Mouse (Mus musculus) heart, postnatal 25 days (tissue): ENCODE results near the gene Grik3. TPM values are rescaled to one million over a fixed set of nuclear protein-coding genes. Genes with fewer than 3 reads are reported as not detected.

Experiments
- DNase-seq: peaks from one replicate; pipeline ENCODE4 v3.0.0; 2022; ENCODE audit warnings: low spot score
- intact Hi-C: fragments of 180-260 bp; cut with DNase I; formaldehyde crosslinking; loops from one replicate; pipeline ENCODE4 v1.15.1; 2025
- total RNA-seq, 2 experiments: library from RNA; stranded (reverse); gene quantifications; 2 replicates each; pipeline ENCODE4 v1.2.3; 2021

Gene Grik3
- total RNA-seq, result under 1 TPM; 0.11 to 0.13 TPM

DNA sequence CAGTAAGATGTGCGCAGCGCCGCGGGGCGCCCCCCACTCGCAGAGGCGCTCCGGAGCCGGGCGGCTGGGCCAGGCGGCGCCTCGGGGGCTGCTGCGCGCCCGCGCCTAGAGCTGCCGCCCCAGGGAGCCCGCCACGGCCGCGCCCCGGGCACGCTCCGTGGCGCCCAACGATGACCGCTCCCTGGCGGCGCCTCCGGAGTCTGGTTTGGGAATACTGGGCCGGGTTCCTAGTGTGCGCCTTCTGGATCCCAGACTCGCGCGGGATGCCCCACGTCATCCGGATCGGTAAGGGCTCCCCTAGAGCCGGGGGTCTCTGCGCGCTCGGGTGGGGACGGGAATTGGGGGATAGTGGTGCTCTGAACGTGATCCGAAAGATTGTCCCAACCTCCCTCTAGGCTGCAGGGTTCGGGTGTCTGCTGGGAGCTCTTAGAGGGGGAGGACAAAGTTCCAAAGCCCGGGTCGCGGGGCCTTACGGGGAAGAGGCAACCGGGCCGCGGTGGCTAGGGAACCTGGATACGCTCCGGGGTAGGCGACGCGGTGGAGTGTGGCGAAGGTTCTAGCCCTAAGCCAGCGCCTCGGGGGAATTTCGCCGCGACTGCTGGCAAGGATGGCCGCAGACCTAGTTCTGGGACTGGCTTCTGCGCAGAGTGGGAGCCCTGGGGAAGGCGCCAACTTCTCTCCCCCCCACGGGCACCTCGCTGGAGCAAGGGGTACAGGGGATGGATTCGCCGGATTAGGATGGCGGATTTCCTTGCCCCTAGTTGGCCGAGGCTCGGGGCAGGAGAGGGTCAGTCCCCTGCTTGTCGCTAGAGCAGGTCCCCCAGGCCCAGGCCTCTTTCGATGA, at the start of gene Grik3:
Gene Grik3, plus strand, starts transcription at position 40 of the 844 bp plus-strand sequence.
- no peak for DNase-seq
- intact Hi-C loops, result no loop called here

DNA sequence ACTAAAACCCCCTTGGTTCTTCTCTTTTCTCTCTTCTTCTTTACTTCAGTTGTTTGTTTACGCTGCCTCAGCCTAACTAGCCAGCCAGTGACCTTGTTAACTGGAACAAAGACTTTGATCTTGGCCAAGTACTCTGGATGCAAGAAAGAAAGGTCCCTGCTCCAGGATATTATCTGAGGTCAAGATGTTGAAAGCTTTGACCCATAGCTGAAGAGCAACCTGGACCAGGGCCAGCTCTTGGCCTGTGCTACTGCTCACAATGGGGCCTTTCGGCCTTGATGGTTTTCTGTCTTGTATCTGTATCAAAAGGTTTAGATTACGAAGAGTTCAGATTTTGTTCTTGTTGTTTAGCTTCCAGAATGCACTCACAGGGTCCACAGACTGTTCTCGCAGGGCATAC, 48.7 kb upstream of the Grik3 start:
- intact Hi-C loops, result no loop called here
- no peak for DNase-seq

DNA sequence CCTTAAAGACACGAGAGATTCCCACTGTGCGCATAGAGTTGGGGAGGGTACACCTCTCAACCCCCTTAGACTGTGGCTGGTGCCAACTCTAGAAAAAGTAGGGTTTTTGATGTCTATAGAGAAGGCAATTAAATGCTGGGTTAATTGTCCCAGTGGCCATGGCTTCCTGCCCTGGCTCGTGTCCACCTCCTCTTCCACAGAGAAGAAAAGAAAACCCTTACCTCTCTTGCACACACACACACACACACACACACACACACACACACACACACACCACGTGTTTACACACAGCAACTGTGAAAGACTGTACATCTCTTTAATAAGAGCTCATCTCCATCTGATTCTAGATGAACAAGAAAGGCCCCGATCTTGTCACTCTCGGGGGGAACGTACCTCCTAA, 46.1 kb upstream of the Grik3 start:
- DNase-seq, result no peak
- intact Hi-C loops, result no loop called here

DNA sequence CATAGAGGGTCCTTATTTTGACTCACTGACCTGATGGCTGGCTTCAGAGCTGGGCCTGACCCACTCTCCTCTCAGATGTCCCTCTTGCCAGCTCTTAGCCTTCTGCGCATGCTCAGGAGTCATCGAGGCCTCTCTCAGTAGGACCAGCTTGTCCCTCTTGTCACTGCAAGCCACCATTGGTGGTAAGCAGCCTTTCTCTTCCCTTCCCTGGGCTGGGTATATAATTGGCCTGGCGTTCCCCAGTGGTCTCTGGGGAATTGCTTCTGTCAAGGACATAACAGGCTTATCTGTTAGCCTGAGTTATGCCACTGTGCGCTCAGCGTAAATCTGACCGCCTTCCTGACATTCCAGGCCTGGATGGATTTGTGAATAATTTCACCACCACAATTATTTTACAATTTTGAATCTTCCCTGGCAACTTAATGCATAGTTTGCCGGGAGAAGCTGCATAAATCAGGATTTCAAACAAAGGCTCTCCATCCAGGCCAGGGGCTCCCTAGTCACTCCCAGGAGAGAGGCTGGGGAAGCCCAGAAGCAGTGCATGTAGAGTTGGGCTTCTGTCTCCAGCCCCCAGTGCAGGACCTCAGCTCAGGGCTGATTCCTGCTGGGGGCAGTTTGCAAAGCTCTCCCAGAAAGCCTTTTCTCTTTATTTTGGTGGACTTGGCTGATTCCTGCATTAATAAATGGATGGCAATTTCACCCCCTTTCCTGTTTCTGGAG, 39.7 kb upstream of the Grik3 start:
- intact Hi-C loops, result no loop called here
- no peak for DNase-seq

DNA sequence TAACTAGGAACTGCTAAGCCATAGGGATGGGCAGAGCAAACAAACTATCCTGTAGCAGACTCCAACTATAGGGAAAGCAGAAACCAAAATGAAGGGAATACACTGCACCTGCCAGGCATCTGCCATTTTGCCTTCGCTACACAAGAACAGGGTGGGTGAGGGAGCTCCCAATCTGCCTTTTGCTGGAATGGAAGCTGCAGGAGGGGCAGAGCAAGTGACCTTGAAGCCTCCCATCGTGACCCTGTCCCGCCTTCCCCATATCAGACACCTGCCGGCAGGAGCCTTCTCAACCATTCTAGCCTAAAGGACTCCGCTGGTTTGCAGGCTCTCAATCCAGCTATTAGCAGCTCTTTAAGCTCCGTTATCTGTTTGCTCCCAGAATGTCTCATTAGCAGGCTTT, 38.7 kb upstream of the Grik3 start:
- DNase-seq, result no peak
- intact Hi-C loops, result no loop called here

DNA sequence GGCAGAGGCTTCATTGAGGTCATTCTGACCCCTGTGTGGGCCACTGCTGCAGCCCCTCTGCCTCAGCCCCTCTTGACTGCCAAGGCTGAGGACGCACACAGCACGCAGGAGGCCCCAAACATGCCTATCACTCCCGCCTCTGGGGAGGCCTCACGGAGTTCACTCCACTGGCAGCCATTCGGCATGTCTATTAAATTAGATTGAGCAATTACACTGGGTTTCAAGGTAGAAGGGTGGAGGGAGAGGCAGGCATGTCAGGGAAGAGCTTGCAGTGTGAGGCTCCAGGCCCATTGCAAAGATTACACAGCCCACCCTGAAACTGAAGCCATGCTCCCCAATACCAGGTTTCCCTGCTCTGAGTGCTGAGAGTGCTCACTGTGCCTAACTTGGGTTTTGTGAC, 34.0 kb upstream of the Grik3 start:
- intact Hi-C loops, result no loop called here
- DNase-seq, result no peak

DNA sequence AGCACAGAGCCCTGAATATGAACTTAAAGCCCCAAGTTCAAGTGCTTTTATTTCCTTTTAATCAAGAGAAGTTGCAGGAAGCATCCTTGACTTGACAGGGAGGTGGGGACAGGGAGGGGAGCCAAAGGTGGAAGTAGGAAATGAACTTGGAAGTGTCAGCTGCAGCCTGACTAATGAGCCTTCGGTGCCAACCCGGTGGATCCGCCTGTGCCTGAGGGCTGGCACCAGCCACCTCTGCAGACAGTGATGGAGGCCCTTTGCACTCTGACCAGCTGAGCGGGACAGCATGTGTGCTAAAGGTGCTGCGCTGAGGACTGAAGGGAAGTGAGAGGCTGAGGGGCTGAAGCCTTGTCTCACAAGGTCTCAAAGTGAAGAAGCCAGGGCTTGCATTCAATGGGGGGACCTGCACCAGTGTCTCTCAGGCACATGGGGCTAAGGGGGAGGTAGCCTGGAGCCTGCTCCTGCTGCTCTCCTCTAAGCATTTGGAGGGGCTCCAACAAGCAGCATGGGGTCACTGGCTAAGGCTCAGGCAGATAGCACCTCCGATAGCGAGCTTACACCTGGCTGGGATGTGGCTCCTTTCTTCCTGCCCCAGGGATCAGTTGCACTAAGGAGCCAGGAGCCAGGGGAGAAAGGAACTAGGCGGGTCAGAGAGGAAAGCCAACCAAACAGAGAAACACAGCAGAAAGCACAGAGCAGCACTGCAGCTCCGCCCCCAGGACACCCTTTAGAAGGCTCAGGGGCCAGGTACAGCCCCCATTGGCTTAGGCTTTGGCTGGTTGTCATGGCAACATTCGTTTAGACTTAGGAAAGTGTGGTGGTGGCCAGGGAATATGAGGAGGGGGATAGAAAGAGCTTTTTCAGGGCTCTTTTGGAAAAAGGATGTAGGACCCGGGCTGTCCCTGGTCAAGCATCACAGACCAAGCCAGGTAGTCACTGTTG, 33.1 kb upstream of the Grik3 start:
- no peak for DNase-seq
- intact Hi-C loops, result no loop called here

DNA sequence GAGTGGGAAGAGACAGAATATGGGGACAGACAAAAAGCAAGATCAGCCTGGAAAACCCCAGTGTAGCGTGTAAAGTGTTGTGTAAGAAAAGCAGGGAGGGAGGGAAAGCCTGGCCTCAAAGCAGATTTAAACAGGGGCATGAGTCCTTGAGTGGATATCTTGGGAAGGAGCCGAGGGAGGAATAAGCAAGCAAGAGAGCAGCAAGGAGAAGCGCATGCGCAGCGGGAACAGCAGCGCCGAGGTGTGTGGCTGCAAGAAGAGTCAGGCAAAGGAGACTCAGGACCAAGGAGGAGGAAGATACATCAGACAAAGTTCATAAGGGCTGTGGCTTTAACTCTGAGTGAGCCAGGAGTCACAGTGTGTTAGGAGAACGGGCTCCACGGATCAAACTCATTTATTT, 30.7 kb upstream of the Grik3 start:
- no peak for DNase-seq
- intact Hi-C loops, result no loop called here

DNA sequence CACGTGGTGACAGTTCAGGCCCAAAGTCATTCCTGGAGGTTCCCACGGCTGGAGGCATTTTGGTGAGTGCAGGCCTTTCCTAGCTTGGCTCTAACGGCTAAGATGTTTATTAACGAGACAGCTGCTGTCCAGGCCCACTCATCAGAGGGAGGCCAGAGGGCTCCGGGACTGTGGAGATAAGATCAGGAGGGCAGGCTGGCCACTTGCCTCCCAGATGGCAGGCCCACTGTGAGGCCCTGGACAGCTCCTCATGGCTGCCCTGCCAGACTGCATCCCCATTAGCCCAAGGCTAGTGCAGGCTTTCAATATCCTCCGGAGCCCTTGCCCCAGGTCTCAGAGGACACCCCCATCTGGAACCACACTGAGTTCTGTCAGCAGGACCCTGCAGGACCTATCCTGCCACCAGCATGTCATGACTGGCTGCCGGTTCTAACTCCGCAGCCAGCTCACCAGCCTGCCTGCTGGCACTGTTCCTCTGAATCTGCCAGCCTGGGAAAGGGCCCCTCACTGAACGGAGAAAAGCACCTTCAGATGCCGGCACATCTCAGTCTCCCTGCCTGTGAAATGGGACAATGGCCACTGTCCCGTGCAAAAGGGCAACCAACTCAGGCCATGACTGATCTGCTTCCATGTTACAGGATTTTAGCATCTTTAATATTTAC, 20.7 kb upstream of the Grik3 start:
- DNase-seq, result no peak
- intact Hi-C loops, result no loop called here

DNA sequence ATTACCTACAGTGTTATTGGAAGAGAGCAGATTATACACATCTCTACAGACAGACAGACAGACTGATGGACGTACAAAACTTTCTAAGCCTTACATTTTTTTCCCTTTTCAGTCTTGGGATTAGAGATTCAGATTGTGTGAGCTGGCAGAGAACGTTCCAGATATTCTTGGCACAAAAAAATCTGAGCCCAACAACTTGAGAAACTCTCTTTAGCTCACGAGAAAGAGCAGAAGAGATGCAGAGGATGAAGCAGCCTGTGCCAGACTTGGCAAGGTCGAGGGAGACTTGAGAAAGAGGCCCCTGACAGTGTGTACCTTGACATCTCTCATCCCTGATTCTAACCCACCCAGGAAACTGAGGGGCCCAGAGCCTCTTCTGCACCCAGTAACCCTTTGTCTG, 15.6 kb upstream of the Grik3 start:
- no peak for DNase-seq
- intact Hi-C loops, result no loop called here

DNA sequence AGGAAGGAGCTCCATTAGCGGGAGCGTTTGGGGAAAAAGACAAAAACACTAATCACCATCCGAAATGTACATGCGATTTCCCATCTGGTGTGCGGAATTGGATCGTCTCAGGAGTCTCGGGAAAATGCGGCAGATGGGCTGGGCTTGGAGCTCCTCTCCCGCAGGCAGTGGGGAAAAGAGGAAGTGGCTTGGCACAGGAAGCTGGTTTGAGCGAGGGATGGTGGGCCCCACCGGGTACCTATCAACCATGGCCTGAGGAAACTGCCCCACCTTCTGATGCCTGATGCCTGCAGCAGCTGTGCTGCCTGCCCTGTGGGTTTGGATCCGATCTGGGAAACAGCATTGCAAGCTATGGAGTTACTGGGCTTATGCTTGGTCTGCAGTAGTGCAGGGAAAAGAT, 12.4 kb upstream of the Grik3 start:
- intact Hi-C loops, result no loop called here
- no peak for DNase-seq

DNA sequence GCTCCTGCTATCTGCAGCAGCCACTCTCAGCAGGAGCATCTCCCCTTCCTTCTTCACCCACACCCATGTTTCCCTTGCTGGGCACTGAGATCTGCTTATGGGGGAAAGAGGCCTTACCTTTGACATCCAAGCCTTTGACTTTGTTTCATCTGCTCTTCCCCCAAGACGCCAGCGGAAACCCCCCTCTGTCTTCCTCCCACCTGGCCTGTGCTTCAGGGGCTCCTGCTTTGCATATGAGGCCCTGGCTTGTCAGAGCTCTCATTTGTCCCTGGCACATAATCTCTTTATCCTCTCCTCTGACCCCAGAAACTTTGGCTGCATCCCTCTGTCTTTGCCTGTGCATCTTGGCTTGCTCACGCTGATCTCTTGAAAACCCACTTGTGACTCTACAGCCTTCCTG, 9.2 kb upstream of the Grik3 start:
- DNase-seq, result no peak
- intact Hi-C loops, result loop anchor here (5.0 kb wide), 1 partner anchor 371 kb away; no protein-coding TSS in a partner anchor

DNA sequence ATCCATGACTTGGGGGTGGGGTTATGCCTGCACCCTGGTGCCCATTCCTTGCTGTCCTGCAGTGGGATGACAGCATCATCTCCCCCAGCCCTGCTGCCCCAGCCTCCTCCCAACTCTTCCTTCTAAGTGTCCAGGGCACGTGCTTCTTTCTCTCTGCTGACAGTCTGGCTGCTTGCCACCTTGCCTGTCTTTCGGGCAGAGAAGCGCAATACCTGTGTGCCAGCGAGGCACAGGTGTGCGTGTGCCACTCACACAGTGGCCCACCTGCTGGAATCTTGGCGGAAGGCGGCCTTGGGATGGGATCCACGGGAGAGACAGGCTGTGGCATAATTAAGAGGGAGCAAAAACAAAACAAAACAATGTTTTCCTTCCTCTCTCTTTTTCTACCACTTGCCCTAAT, 6.4 kb upstream of the Grik3 start:
- no peak for DNase-seq
- intact Hi-C loops, result loop anchor here (5.0 kb wide), 1 partner anchor 368 kb away; no protein-coding TSS in a partner anchor

DNA sequence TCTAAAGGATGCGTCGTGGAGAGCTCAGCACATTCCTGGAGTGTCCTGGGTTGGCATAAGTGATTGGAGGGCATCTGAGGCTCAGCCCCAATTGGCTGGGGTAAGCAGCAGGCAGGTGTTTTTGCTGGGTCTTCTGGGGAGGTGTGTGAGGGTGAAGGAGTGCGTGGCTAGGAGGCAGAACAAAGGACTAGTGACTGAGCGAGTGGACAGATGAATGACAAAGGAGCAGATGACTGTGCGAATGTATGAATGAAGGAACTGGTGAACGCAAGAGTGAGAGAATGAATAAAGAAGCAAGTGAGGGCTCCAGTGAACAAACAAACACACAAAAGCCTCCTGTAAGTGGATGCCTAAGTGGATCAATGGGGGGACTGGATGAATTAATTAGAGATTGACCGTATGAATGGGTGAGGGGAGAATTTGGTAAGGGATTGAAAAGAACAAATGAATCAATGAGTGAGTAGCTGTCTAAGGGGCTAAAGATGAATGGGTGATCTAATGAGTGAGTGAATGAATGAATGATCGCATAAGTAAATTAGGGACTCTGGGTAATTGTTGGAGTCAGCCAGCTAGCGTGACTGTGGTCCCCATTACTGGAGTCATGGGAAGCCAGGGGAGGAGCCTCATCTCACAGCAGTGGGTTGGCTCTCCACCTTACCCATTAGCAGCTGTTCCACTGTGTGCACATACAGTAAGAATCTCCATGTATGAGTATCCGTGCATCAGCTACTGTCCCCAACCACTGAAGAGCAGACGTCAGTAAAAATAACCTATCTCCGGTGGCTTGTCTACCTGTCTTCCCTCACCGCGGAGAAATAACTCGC, 4.9 kb upstream of the Grik3 start:
- intact Hi-C loops, result loop anchor here (5.0 kb wide), 2 partner anchors 437 to 477 kb away; no protein-coding TSS in a partner anchor
- DNase-seq, result no peak

DNA sequence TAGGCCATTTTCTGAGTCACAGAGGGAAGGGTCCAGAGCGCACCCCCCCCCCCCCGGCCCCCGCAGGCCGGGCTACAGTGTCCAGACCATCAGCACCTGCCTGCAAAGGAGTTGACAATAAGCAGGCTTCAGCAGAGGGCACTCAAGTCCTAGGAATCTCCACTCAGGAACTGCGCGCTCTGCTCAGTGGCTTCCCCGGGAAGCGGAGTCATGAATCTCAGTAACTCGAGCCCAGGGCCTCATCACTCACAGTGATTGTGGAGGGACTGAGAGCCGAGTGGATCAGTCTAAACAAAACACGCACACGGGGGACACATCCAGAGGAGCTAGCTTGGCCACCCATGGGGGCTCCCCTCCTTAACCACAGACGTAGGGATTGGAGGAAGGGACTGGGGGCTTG, 3.9 kb upstream of the Grik3 start:
- DNase-seq, result no peak
- intact Hi-C loops, result loop anchor here (5.0 kb wide), 2 partner anchors 436 to 476 kb away; no protein-coding TSS in a partner anchor

DNA sequence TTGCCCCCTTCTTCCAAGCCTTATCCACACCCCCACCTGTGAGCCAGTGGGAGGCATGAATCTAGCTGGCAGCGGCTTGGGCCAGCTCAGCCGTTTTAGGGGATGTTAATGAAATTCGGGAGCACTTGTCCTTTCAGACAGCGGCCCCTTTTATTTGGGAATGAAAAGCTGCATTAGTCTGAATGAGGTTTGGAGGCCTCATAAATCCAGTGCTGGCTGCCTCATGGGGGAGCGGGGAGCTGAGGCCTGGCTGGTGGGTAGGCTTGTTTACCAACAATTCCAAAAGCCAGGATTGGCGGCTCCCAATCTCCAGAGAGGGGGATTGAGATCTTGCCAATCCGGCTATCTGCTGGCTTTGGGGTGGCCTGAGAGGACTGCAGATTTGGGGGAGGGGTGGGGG, 3.5 kb upstream of the Grik3 start:
- no peak for DNase-seq
- intact Hi-C loops, result loop anchor here (5.0 kb wide), 2 partner anchors 435 to 475 kb away; no protein-coding TSS in a partner anchor

DNA sequence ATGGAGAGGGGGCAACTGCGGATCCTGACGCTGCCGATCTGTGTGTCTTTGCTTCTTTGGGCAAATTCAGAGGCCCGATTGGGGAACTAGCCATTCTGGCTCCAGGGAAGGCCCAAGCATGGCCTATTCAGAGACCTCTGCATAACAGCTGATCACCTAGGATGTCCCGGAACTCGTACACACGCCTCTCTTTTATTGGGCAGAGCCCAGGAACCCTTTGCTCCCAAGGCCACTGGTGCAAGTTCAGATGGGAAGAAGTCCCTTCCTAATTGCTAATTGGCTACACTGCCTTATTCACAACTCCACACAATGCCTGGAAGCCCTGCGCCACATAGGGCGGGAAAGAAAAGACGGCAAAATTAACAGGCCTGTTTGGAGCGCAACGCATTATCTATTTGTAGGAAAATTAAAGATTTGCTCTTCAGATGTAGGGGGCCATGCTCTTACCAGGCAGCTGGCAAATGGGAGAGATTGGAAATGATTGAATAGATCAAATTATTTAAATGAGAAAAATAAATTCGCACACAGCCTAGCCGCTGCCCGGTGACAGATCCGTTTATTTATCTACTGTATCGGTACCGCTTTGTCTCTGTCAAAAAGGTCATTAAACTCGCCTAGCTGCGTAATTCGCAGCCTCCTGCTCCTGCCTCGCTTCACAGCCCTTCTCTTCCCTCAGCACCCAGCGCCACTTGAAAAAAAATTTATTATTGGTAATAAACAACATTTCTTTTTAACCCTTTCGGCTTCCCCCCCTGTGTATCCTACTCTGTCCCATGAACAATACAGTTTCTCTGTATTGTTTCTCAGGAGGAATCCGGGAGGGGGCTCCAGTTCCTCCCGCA, 1.5 kb upstream of the Grik3 start:
- no peak for DNase-seq
- intact Hi-C loops, result loop anchor here (5.0 kb wide), 2 partner anchors 433 to 473 kb away; no protein-coding TSS in a partner anchor
